Mouse (Mus musculus) spleen, postnatal 4 days (tissue): ENCODE results near the gene Schip1.

Source experiments
- DNase-seq, 2 experiments: peaks; one replicate each; pipeline ENCODE4 v3.0.0; 2022; ENCODE audit warnings: low spot score in 2 of 2

Schip1 gene

GRCm38 (mm10) chr3:68508629-68509028 lies 444.0 kb downstream of the Schip1 start:
- no peak for DNase-seq

DNA sequence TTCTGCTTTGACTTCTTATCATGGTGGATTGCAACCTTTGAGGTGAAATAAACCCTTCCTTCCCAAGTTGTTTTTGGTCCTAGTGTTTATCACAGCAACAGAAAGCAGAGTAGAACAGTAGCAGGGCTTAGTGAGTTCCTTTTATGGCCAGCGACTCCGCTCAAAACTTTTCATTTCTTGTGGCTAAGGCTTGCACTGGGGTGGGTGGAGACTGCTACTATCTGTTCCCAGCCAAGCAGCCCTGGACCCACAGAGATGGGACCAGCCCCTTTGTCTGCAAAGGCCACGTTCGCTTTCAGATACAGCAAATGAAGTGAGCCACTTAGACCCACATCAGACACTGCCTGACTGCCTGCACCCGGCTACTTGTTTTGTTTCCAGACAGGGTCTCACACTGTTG lies 446.3 kb downstream of the Schip1 start:
- peak in 1 of 2 experiments; percentile 44 for DNase-seq

DNA sequence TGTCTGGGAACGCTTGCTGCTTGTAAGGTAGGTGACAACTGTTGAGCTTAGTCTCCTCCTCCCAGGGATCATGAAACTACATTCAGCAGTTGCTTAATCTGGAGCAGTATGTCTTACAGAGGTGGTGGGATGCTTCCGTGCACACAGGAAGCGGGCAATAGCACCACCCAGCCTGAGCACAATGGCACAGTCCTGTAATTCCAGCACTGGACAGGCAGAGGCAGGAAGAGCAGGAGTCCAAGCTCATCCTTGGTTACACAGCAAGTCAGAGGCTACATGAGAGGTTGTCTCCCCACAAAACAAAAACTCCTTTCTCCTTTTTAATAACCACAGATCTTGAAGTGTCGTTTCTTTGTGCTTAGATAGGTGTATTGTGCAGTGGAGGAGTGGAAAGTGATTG lies 447.1 kb downstream of the Schip1 start:
- no peak for DNase-seq

GRCm38 (mm10) chr3:68512327-68512726 lies 447.7 kb downstream of the Schip1 start:
- DNase-seq = no peak

GRCm38 (mm10) chr3:68513340-68514119 lies 448.9 kb downstream of the Schip1 start:
- DNase-seq = no peak

- no peak for DNase-seq
Observed at GRCm38 (mm10) chr3:68514120-68514497, 449.5 kb downstream of the Schip1 start.

- DNase-seq = no peak
Observed at GRCm38 (mm10) chr3:68514717-68515116, 450.1 kb downstream of the Schip1 start.

DNA sequence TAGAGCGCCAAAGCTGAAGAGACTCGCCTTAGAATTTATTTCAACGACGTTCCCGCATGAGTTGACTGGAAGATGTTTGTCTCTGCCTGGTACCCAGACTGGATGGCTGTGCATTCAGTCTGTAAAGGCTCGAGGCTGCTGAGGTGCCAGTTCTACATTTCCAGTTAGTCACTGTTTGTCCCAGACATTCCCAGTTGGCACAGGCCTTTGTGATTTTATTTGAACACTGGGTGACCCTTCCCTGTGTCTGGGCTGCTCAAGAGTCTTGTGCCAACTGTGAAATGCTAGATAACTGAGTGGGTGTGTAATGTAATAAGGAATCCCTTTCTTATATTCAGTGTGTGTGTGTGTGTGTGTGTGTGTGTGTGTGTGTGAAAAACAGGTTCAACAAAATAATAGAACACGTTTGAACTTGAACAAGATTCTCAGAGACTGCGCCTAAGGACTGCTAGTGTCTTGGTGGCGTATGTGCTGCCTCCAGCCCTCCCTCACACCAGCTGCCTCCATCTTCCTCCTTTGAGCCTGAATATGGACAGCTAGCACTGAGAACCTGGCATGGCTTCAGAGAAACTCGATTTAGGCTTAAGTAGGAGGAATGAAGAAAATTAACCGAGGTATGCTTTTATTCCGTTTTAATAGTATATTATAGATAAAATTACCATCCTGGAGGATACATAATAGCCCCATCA lies 451.9 kb downstream of the Schip1 start:
- no peak for DNase-seq

- no peak for DNase-seq
Observed at GRCm38 (mm10) chr3:68517236-68517635, 452.6 kb downstream of the Schip1 start.

- no peak for DNase-seq
Observed at GRCm38 (mm10) chr3:68518041-68518440, 453.4 kb downstream of the Schip1 start.

- DNase-seq = no peak
Observed at GRCm38 (mm10) chr3:68518586-68518985, 454.0 kb downstream of the Schip1 start.

DNA sequence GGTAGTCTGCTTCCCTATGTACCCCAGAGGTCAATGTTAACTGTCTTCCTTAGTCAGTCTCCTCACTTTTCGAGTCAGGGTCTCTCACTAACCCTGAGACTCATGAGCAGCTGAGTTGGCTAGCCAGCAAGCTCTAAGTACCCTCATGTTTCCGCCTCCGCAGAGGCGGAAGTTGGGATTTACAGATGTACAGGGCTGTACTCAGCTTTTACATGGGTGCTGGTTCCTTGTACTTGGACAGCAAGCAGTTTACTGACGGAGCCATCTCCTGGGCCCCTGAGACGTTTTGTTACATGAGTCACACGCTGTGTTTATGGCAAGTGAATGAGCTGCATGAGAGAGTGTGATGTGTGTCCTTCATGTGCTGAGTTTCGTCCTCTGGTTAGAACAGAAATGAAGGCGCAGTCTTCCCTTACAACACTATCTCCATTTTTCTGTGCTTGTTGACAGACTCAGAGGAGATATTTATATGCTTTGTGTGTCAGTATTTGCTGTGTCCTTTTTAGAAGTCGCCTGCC lies 460.8 kb downstream of the Schip1 start:
- DNase-seq = no peak

- no peak for DNase-seq
Observed at GRCm38 (mm10) chr3:68526416-68526815, 461.8 kb downstream of the Schip1 start.

DNA sequence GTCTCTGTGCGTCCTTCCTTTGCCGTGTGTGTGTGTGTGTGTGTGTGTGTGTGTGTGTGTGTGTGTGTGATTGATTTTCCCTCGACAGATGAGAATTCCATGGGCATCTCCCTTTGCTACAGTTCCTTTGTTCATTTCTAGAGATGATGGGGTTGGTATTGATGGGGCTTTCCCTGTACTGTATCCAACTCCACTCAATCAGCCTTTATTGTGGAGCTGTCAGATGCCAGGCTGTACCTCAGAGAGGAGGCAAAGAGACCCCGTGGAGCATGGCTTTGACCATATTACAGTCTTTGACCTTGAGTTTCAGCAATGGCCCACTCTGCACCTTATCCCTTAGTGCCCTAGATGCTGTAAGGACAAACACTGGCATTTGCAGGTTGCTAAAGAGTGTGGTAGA lies 462.6 kb downstream of the Schip1 start:
- DNase-seq = no peak

GRCm38 (mm10) chr3:68531908-68532307 lies 467.3 kb downstream of the Schip1 start:
- no peak for DNase-seq

DNA sequence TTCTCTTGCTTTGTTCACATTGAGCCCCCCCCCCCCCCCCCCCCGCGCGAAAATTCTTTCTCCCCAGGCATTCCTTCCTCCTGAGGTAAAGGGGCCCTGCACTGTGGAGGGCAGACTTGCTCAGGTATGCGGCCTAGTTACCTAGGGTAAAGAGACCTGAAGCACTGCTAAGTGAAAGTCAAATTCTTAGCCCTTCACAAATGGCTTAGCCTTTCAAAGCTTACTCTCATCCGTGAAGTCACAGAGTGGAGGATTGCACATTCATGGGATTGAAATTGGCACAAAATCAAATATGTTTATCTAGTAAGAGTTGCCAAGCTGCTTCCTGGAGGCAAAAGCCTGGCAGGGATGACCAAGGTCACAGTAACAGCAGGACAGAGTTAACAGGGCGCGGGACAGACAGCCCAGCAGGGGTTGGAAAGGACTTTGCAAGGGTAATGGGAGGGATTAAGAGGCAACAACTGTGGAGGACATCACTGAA lies 470.0 kb downstream of the Schip1 start:
- DNase-seq = no peak

DNA sequence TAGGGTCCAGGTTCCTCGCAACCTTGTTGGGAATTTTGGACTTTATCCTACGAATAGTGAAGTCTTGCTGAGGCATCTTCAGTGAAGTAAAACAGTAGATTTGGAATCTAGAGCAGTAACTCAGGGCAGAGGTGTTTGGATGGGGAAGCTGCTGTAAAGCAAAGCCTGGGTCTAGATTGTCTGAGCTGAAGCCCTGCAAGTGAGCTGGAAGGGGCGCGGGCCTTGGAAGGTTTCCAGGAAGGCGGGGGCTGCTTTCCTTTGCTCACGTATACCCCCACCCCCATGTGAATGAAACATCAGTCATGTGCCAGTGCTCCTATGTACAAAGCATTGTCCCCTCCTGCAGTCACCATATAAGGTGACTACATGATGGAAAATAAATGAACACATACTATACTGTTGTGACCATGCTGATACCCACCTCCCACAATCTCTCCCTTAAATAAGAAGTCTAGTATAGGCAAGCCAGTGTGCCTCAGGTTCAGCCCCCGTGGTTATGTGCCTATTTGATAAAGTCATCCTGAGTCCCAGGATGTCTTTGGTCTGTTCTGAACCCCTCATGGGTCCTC lies 470.6 kb downstream of the Schip1 start:
- DNase-seq = no peak

- DNase-seq = no peak
Observed at GRCm38 (mm10) chr3:68536071-68536470, 471.5 kb downstream of the Schip1 start.

DNA sequence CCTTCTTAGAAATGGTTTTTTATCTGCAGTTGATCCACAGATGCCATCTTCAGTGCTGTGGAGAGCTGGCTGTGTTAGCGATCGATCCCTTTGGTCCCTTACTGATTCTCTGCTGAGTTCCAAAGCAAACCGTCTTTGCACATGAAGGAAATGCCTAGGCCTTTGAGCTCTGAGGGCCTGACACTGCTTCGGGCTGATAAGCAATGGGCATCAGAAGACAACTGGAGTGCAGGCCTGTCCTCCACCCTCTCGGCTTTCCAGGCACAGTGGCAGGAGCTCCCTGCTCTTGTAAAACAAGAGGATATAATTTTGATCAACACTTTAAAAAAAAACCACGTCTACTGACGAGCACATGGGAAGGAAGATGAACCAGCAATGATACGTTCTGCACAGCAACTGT lies 477.1 kb downstream of the Schip1 start:
- no peak for DNase-seq

- DNase-seq = no peak
Observed at GRCm38 (mm10) chr3:68542944-68543501, 478.4 kb downstream of the Schip1 start.

- no peak for DNase-seq
Observed at GRCm38 (mm10) chr3:68544811-68545210, 480.2 kb downstream of the Schip1 start.

DNA sequence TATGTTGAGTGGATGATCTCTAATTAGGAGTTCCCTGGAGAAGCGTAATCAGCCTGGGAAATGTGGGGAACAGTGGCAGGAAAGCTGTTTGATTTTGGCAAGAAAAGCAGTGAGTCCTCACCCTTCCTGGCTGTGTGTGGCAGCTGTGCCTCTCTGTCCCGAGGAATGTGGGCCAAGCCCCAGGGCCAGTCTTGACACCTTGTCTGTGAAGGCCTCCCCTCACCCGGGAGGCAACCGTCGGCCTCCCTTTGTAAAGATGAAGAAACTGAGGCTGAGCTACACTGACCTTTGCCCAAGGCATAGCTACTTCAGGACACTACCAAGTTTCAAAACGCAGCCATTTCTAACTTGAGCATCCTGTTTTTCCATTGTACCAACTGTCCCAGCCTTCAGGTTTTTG lies 481.3 kb downstream of the Schip1 start:
- no peak for DNase-seq
